Mouse (Mus musculus): ENCODE measurements around the gene Ppm1j. TPM values are rescaled to one million over a fixed set of nuclear protein-coding genes. Genes with fewer than 3 reads are reported as not detected.
A peak's percentile ranks its signal among the peaks of the same experiment; 100 is the strongest.

Gene Ppm1j
- total and polyA plus RNA-seq, 2 experiments: 0.28 to 1.4 TPM

GRCm38 (mm10) chr3:104777342-104777741, 3.5 kb upstream of the Ppm1j start:
- DNase-seq (ENCODE audit: extremely low read depth, low read depth, low spot score): no peak
- Histone ChIP-seq H3K4me3 (ENCODE audit: insufficient read depth, low read depth, low read length) (no peak overlapping the region), H3K36me3 (ENCODE audit: control insufficient read depth, insufficient read depth, low read length) (no peaks in the 10 kb centered on the region), H3K79me2 (ENCODE audit: control insufficient read depth, insufficient read depth, low read length) (no peaks in the 10 kb centered on the region), H3K27ac (replicated peaks; ENCODE audit: insufficient read depth, low read depth, low read length) (no peak overlapping the region), H3K9ac (ENCODE audit: low read depth, low read length) (no peak overlapping the region), H3K27me3 (ENCODE audit: control insufficient read depth, insufficient read depth, low read length) (peaks cover 9% of the 10 kb centered on the region), H3K4me1 (ENCODE audit: control insufficient read depth, insufficient read depth, low read length) (peaks cover 5% of the 10 kb centered on the region; the same call in 1 of the 2 replicates)
- TF ChIP-seq CTCF (IDR thresholded peaks at IDR 0.05; ENCODE audit: low read depth, low read length): peak; percentile 31
- TF ChIP-seq POLR2A (IDR thresholded peaks at IDR 0.05; ENCODE audit: extremely low read depth, insufficient read depth, low read length): no peak
- WGBS: 9% methylated on average over 20 of the region's 20 CpGs

GRCm38 (mm10) chr3:104779949-104780348, 907 bp upstream of the Ppm1j start:
- H3K79me2 ChIP-seq (ENCODE audit: control insufficient read depth, insufficient read depth, low read length): no peaks in the 10 kb centered on the region
- H3K4me1 ChIP-seq (ENCODE audit: control insufficient read depth, insufficient read depth, low read length): peaks cover 5% of the 10 kb centered on the region; the same call in 1 of the 2 replicates
- peak; percentile 91 for TF ChIP-seq CTCF (IDR thresholded peaks at IDR 0.05; ENCODE audit: low read depth, low read length)
- no peak for TF ChIP-seq POLR2A (IDR thresholded peaks at IDR 0.05; ENCODE audit: extremely low read depth, insufficient read depth, low read length)
- no peak overlapping the region for H3K27ac ChIP-seq (replicated peaks; ENCODE audit: insufficient read depth, low read depth, low read length)
- 7% methylated on average over 7 of the region's 7 CpGs for WGBS
- no peaks in the 10 kb centered on the region for H3K36me3 ChIP-seq (ENCODE audit: control insufficient read depth, insufficient read depth, low read length)
- no peak for DNase-seq (ENCODE audit: extremely low read depth, low read depth, low spot score)
- no peak overlapping the region for H3K4me3 ChIP-seq (ENCODE audit: insufficient read depth, low read depth, low read length)
- H3K9ac ChIP-seq (ENCODE audit: low read depth, low read length): no peak overlapping the region
- H3K27me3 ChIP-seq (ENCODE audit: control insufficient read depth, insufficient read depth, low read length): peaks cover 9% of the 10 kb centered on the region

- Histone ChIP-seq H3K4me3 (ENCODE audit: insufficient read depth, low read depth, low read length) (peak within 1 kb of the TSS; percentile 62; the same call in 1 of the 2 replicates), H3K9ac (ENCODE audit: low read depth, low read length) (peak within 1 kb of the TSS; percentile 55), H3K27me3 (ENCODE audit: control insufficient read depth, insufficient read depth, low read length) (peaks cover 9% of the 10 kb centered on the region), H3K4me1 (ENCODE audit: control insufficient read depth, insufficient read depth, low read length) (peaks cover 5% of the 10 kb centered on the region; the same call in 1 of the 2 replicates), H3K36me3 (ENCODE audit: control insufficient read depth, insufficient read depth, low read length) (no peaks in the 10 kb centered on the region), H3K79me2 (ENCODE audit: control insufficient read depth, insufficient read depth, low read length) (no peaks in the 10 kb centered on the region), H3K27ac (replicated peaks; ENCODE audit: insufficient read depth, low read depth, low read length) (no peak within 1 kb of the TSS)
- TF ChIP-seq POLR2A (IDR thresholded peaks at IDR 0.05; ENCODE audit: extremely low read depth, insufficient read depth, low read length) (no peak), CTCF (IDR thresholded peaks at IDR 0.05; ENCODE audit: low read depth, low read length) (no peak)
- WGBS: 2% methylated on average over 26 of the region's 26 CpGs
- no peak for DNase-seq (ENCODE audit: extremely low read depth, low read depth, low spot score)
Measured at GRCm38 (mm10) chr3:104781471-104781903, 631 bp downstream of the Ppm1j start, which contains the start of gene Fam19a3. TSS of gene Fam19a3 (minus strand) at chr3:104781840.

- Histone ChIP-seq H3K4me1 (ENCODE audit: control insufficient read depth, insufficient read depth, low read length) (peaks cover 5% of the 10 kb centered on the region; the same call in 1 of the 2 replicates), H3K27me3 (ENCODE audit: control insufficient read depth, insufficient read depth, low read length) (peaks cover 9% of the 10 kb centered on the region), H3K79me2 (ENCODE audit: control insufficient read depth, insufficient read depth, low read length) (no peaks in the 10 kb centered on the region), H3K9ac (ENCODE audit: low read depth, low read length) (no peak overlapping the region), H3K27ac (replicated peaks; ENCODE audit: insufficient read depth, low read depth, low read length) (no peak overlapping the region), H3K36me3 (ENCODE audit: control insufficient read depth, insufficient read depth, low read length) (no peaks in the 10 kb centered on the region), H3K4me3 (ENCODE audit: insufficient read depth, low read depth, low read length) (no peak overlapping the region; the same call in 1 of the 2 replicates)
- TF ChIP-seq POLR2A (IDR thresholded peaks at IDR 0.05; ENCODE audit: extremely low read depth, insufficient read depth, low read length) (no peak), CTCF (IDR thresholded peaks at IDR 0.05; ENCODE audit: low read depth, low read length) (no peak)
- no peak for DNase-seq (ENCODE audit: extremely low read depth, low read depth, low spot score)
- WGBS: 26% methylated on average over 12 of the region's 12 CpGs
Measured at GRCm38 (mm10) chr3:104782061-104782681, 1.3 kb downstream of the Ppm1j start.

- H3K27ac ChIP-seq (replicated peaks; ENCODE audit: insufficient read depth, low read depth, low read length): no peak overlapping the region
- TF ChIP-seq CTCF (IDR thresholded peaks at IDR 0.05; ENCODE audit: low read depth, low read length) (no peak), POLR2A (IDR thresholded peaks at IDR 0.05; ENCODE audit: extremely low read depth, insufficient read depth, low read length) (no peak)
Measured at GRCm38 (mm10) chr3:104783971-104784500, 3.2 kb downstream of the Ppm1j start.

GRCm38 (mm10) chr3:104785284-104785683, 4.4 kb downstream of the Ppm1j start:
- H3K36me3 ChIP-seq (ENCODE audit: control insufficient read depth, insufficient read depth, low read length): no peaks in the 10 kb centered on the region
- no peak overlapping the region for H3K27ac ChIP-seq (replicated peaks; ENCODE audit: insufficient read depth, low read depth, low read length)
- no peak overlapping the region for H3K9ac ChIP-seq (ENCODE audit: low read depth, low read length)
- H3K4me3 ChIP-seq (ENCODE audit: insufficient read depth, low read depth, low read length): no peak overlapping the region
- WGBS: 90% methylated on average over 6 of the region's 6 CpGs
- TF ChIP-seq CTCF (IDR thresholded peaks at IDR 0.05; ENCODE audit: low read depth, low read length) (no peak), POLR2A (IDR thresholded peaks at IDR 0.05; ENCODE audit: extremely low read depth, insufficient read depth, low read length) (no peak)
- no peaks in the 10 kb centered on the region for H3K79me2 ChIP-seq (ENCODE audit: control insufficient read depth, insufficient read depth, low read length)
- H3K27me3 ChIP-seq (ENCODE audit: control insufficient read depth, insufficient read depth, low read length): peaks cover 5% of the 10 kb centered on the region
- peaks cover 12% of the 10 kb centered on the region for H3K4me1 ChIP-seq (ENCODE audit: control insufficient read depth, insufficient read depth, low read length)
- no peak for DNase-seq (ENCODE audit: extremely low read depth, low read depth, low spot score)

More at GRCm38 (mm10) chr3:104783971-104784500, 3.2 kb downstream of the Ppm1j start:
- DNase-seq (ENCODE audit: extremely low read depth, low read depth, low spot score): no peak
- peaks cover 5% of the 10 kb centered on the region; the same call in 1 of the 2 replicates for H3K4me1 ChIP-seq (ENCODE audit: control insufficient read depth, insufficient read depth, low read length)
- H3K27me3 ChIP-seq (ENCODE audit: control insufficient read depth, insufficient read depth, low read length): peaks cover 7% of the 10 kb centered on the region
- no peak overlapping the region for H3K4me3 ChIP-seq (ENCODE audit: insufficient read depth, low read depth, low read length)
- H3K36me3 ChIP-seq (ENCODE audit: control insufficient read depth, insufficient read depth, low read length): no peaks in the 10 kb centered on the region
- H3K9ac ChIP-seq (ENCODE audit: low read depth, low read length): no peak overlapping the region
- H3K79me2 ChIP-seq (ENCODE audit: control insufficient read depth, insufficient read depth, low read length): no peaks in the 10 kb centered on the region
- WGBS: 66% methylated on average over 14 of the region's 14 CpGs

All from liver, adult 2 months (tissue).